In the genomic region with DNA sequence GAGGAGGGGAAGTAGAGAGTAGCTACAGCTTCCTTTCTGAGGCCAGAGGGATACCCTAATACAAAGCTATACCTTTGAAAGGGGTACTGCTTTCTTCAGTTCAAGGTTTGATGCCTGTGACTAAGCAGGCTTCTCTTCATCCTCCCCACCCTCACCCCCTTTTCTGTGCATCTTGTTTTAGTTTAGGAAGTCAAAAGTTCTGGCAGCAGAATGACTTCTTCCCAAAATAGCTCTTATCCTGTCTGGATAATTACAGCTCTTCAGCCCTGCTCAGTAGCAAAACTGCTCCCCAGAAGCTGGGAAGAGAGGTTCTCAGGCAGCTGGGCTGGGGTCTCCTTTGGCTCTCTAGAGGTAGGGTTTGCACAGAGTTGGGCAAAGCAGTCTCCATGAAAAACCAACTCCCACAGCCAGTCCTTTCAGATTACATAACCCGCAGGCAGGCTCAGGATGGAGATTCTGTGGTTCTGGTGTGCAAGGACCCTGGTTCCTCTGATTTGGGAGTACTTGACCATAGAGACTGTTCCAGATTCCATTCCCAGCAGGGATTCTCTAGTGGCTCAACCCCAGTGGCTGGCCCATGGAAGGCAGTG, we compare ENCODE assay signal across 21 mouse cellular contexts. TPM values are rescaled to one million over a fixed set of nuclear protein-coding genes. Genes with fewer than 3 reads are reported as not detected.
DNase-seq lines count a peak whose midpoint lies in the region; ATAC-seq and TF ChIP-seq lines count a peak whose summit lies in the region.
"Had no signal": no experiment of that assay in that cellular context is flagged by ENCODE, and none has a peak within 500 bp of the region (broad histone marks: within the 10 kb centered on the region; RNA-seq: fewer than 3 reads in every experiment).

No protein-coding gene starts in this region.

- ATAC-seq in heart, embryonic 11.5 days (replicated peaks; ENCODE audit: insufficient number of reproducible peaks, low FRiP score, low TSS enrichment): no peak
- ATAC-seq in heart, postnatal 0 days (ENCODE audit: insufficient read depth, low read depth): no peak
- ATAC-seq in erythroblast, adult 5-6 weeks (replicated peaks; ENCODE audit: low FRiP score, poor library complexity, severe bottlenecking): no peak
- ATAC-seq: inflammation-experienced regulatory T-cells, adult 6 months; midbrain, embryonic 15.5 days had no signal

- 80% methylated on average over 1 of the region's 1 CpGs for WGBS in heart, embryonic 11.5 days (ENCODE audit: insufficient replicate concordance)
- WGBS in heart, postnatal 0 days: 45% methylated on average over 1 of the region's 1 CpGs

- no peak overlapping the region for H3K27ac ChIP-seq in heart, embryonic 11.5 days (ENCODE audit: low read depth, low read length)
- peak overlapping the region; percentile 70 for H3K27ac ChIP-seq in left cerebral cortex, adult 2 months
- peak overlapping the region; percentile 74 for H3K27ac ChIP-seq in heart, postnatal 0 days (ENCODE audit: low read depth)
- H3K27ac ChIP-seq: hindbrain, embryonic 10.5 days; midbrain, embryonic 15.5 days had no signal

- TF ChIP-seq EP300 in heart, postnatal 0 days (IDR thresholded peaks at IDR 0.05; ENCODE audit: low read depth): no peak

- H3K4me3 ChIP-seq in heart, embryonic 11.5 days (ENCODE audit: low read depth, low read length): no peak overlapping the region
- no peak overlapping the region for H3K4me3 ChIP-seq in left cerebral cortex, adult 2 months
- H3K4me3 ChIP-seq in heart, postnatal 0 days (ENCODE audit: low read depth, low read length): no peak overlapping the region
- H3K4me3 ChIP-seq: hindbrain, embryonic 10.5 days; midbrain, embryonic 15.5 days had no signal

- no peaks in the 10 kb centered on the region for H3K36me3 ChIP-seq in heart, embryonic 11.5 days (ENCODE audit: control insufficient read depth, insufficient read depth, low read length)
- no peaks in the 10 kb centered on the region for H3K36me3 ChIP-seq in heart, postnatal 0 days (replicated peaks; ENCODE audit: control insufficient read depth, insufficient read depth, low read length)
- H3K36me3 ChIP-seq: hindbrain, embryonic 10.5 days; midbrain, embryonic 15.5 days had no signal

- peak; percentile 93 for DNase-seq in heart, adult 11 months
- DNase-seq in left cerebral cortex, adult 2 months (ENCODE audit: extremely low spot score in 1 of 2, low spot score in 2 of 2): no peak
- no peak for DNase-seq in left cerebral cortex, postnatal 4 days
- DNase-seq in brain, adult 2 months (ENCODE audit: low read depth, low spot score): peak; percentile 81
- DNase-seq in heart, postnatal 0 days (ENCODE audit: low spot score): no peak
- no peak for DNase-seq in kidney, postnatal 10 days
- DNase-seq: adrenal gland, adult 2 months; cerebellum, adult 8-10 months; gastrocnemius, postnatal 36 days; kidney, postnatal 25 days; lung, adult 18-20 months; thymus, postnatal 36 days had no signal

- intact Hi-C loops in left cerebral cortex, adult 2 months (cut with DNase I): no loop called here
- intact Hi-C loops in left cerebral cortex, postnatal 4 days (cut with DNase I): no loop called here

- H3K4me1 ChIP-seq in heart, embryonic 11.5 days (ENCODE audit: control insufficient read depth, insufficient read depth, low read length): peaks cover 24% of the 10 kb centered on the region
- H3K4me1 ChIP-seq in heart, postnatal 0 days (ENCODE audit: control insufficient read depth, insufficient read depth): peaks cover 34% of the 10 kb centered on the region
- H3K4me1 ChIP-seq: midbrain, embryonic 15.5 days had no signal

- H3K27me3 ChIP-seq in heart, embryonic 11.5 days (ENCODE audit: control insufficient read depth, insufficient read depth, low read length): no peaks in the 10 kb centered on the region
- no peaks in the 10 kb centered on the region for H3K27me3 ChIP-seq in heart, postnatal 0 days (ENCODE audit: control insufficient read depth, insufficient read depth, low read length)
- H3K27me3 ChIP-seq: midbrain, embryonic 15.5 days had no signal

- TF ChIP-seq CTCF in left cerebral cortex, adult 2 months (IDR thresholded peaks at IDR 0.05): no peak
- TF ChIP-seq CTCF in heart, postnatal 0 days (IDR thresholded peaks at IDR 0.05; ENCODE audit: low read depth): no peak

- H3K9me3 ChIP-seq in heart, embryonic 11.5 days (replicated peaks; ENCODE audit: control insufficient read depth, low read length): no peaks in the 10 kb centered on the region
- no peaks in the 10 kb centered on the region for H3K9me3 ChIP-seq in heart, postnatal 0 days (replicated peaks; ENCODE audit: control insufficient read depth, low read length)
- H3K9me3 ChIP-seq: hindbrain, embryonic 10.5 days; midbrain, embryonic 15.5 days had no signal

- no peak overlapping the region; the same call in 1 of the 2 replicates for H3K4me2 ChIP-seq in heart, embryonic 11.5 days
- peak overlapping the region; percentile 10 for H3K4me2 ChIP-seq in heart, postnatal 0 days (ENCODE audit: low read depth, low read length)
- H3K4me2 ChIP-seq: midbrain, embryonic 15.5 days had no signal

- no peak overlapping the region for H3K9ac ChIP-seq in heart, embryonic 11.5 days (ENCODE audit: low read depth, low read length)
- H3K9ac ChIP-seq in heart, postnatal 0 days (replicated peaks; ENCODE audit: low read depth, low read length): no peak overlapping the region
- H3K9ac ChIP-seq: midbrain, embryonic 15.5 days had no signal

RNA-seq across cellular contexts. Expression of a gene that starts 2.8 kb away (rescaled TPM):
- polyA plus RNA-seq in heart, embryonic 11.5 days (2014; fragmentation: Nextera tagmentation; extraction: Ambion mirVana): 11.7 and 13.3 TPM in 2 replicates
- total RNA-seq in left cerebral cortex, adult 2 months (2021): 100 to 1,000 TPM; 156 to 175 TPM
- 10 to 100 TPM; 26.2 to 32.6 TPM for total RNA-seq in left cerebral cortex, postnatal 4 days (2021)
- 13.9 and 20.6 TPM in 2 replicates for total RNA-seq in heart, postnatal 0 days (2014; rRNA removed; ENCODE audit: low replicate concordance)
- 47.8 and 49.1 TPM in 2 replicates for polyA plus RNA-seq in heart, postnatal 0 days (2015; fragmentation: Nextera tagmentation; extraction: Ambion mirVana)
- not detected in 2 replicates for total RNA-seq in erythroblast, adult 5-6 weeks (2015; ENCODE audit: low replicate concordance)
- total RNA-seq in erythroblast, adult 5-6 weeks (2017; ENCODE audit: low replicate concordance): 2.8 and 9.3 TPM in 2 replicates

RNA-seq across cellular contexts. Expression of a gene that starts 5.0 kb away (rescaled TPM):
- not detected in 2 replicates for polyA plus RNA-seq in heart, embryonic 11.5 days (2014; fragmentation: Nextera tagmentation; extraction: Ambion mirVana)
- not detected for total RNA-seq in left cerebral cortex, adult 2 months (2021)
- not detected for total RNA-seq in left cerebral cortex, postnatal 4 days (2021)
- not detected in 2 replicates for total RNA-seq in heart, postnatal 0 days (2014; rRNA removed; ENCODE audit: low replicate concordance)
- not detected in 2 replicates for polyA plus RNA-seq in heart, postnatal 0 days (2015; fragmentation: Nextera tagmentation; extraction: Ambion mirVana)
- not detected in 2 replicates for total RNA-seq in erythroblast, adult 5-6 weeks (2015; ENCODE audit: low replicate concordance)
- total RNA-seq in erythroblast, adult 5-6 weeks (2017; ENCODE audit: low replicate concordance): not detected in 2 replicates
- total RNA-seq: adrenal gland, adult 2 months; gastrocnemius, postnatal 36 days; layer of hippocampus, postnatal 14 days; left cerebral cortex, postnatal 25 days; megakaryocyte progenitor cell, adult 5-6 weeks had no signal
- polyA plus RNA-seq: adrenal gland, adult 2 months; C2C12; hindbrain, embryonic 10.5 days; inflammation-experienced regulatory T-cells, adult 6 months; midbrain, embryonic 15.5 days had no signal

RNA-seq across cellular contexts. Expression of a gene that starts 20.5 kb away (rescaled TPM):
- 23.4 and 28.1 TPM in 2 replicates for polyA plus RNA-seq in heart, embryonic 11.5 days (2014; fragmentation: Nextera tagmentation; extraction: Ambion mirVana)
- total RNA-seq in left cerebral cortex, adult 2 months (2021): 10 to 100 TPM; 80.4 to 99.0 TPM
- total RNA-seq in left cerebral cortex, postnatal 4 days (2021): 100 to 1,000 TPM in 1 of 2 experiments, 10 to 100 TPM in 1; 95.6 to 101 TPM
- 12.4 and 17.3 TPM in 2 replicates for total RNA-seq in heart, postnatal 0 days (2014; rRNA removed; ENCODE audit: low replicate concordance)
- polyA plus RNA-seq in heart, postnatal 0 days (2015; fragmentation: Nextera tagmentation; extraction: Ambion mirVana): 6.0 and 7.0 TPM in 2 replicates
- 4.0 and 4.2 TPM in 2 replicates for total RNA-seq in erythroblast, adult 5-6 weeks (2015; ENCODE audit: low replicate concordance)
- total RNA-seq in erythroblast, adult 5-6 weeks (2017; ENCODE audit: low replicate concordance): 4.9 and 6.4 TPM in 2 replicates

RNA-seq across cellular contexts. Expression of a gene that starts 45.5 kb away (rescaled TPM):
- 0.11 and 0.18 TPM in 2 replicates for polyA plus RNA-seq in heart, embryonic 11.5 days (2014; fragmentation: Nextera tagmentation; extraction: Ambion mirVana)
- total RNA-seq in left cerebral cortex, adult 2 months (2021): under 1 TPM; 0.54 to 0.77 TPM
- total RNA-seq in left cerebral cortex, postnatal 4 days (2021): under 1 TPM; 0.54 to 0.82 TPM
- not detected in 2 replicates for total RNA-seq in heart, postnatal 0 days (2014; rRNA removed; ENCODE audit: low replicate concordance)
- 0.03 TPM in 1 of 2 replicates, not detected in the other for polyA plus RNA-seq in heart, postnatal 0 days (2015; fragmentation: Nextera tagmentation; extraction: Ambion mirVana)
- 0.38 TPM in 1 of 2 replicates, not detected in the other for total RNA-seq in erythroblast, adult 5-6 weeks (2015; ENCODE audit: low replicate concordance)
- not detected in 2 replicates for total RNA-seq in erythroblast, adult 5-6 weeks (2017; ENCODE audit: low replicate concordance)
- total RNA-seq: gastrocnemius, postnatal 36 days; megakaryocyte progenitor cell, adult 5-6 weeks had no signal

Comparison
In these comparisons a context has a peak if more than half of its experiments do, and no peak if none do; other contexts are left out.
1. DNase-seq: peak in heart, adult 11 months (single experiment) and brain, adult 2 months (single experiment); none in left cerebral cortex, adult 2 months (0 of 2), left cerebral cortex, postnatal 4 days (single experiment), heart, postnatal 0 days (single experiment) and kidney, postnatal 10 days (single experiment).